Mouse (Mus musculus) MEL (cell line): Measurements from ENCODE around the gene Rnf130. TPM values are rescaled to one million over a fixed set of nuclear protein-coding genes. Genes with fewer than 3 reads are reported as not detected.

Source experiments
- DNase-seq: peaks from one replicate; pipeline ENCODE4 v3.0.0; 2011; ENCODE audit warnings: low read depth, low spot score
- H3K27ac ChIP-seq: 2 replicates; pipeline ENCODE4 v1.5.1; 2012; ENCODE audit warnings: low read depth, mild to moderate bottlenecking, control low read depth, low read length, moderate library complexity; ENCODE audit not compliant: control insufficient read depth
- H3K27me3 ChIP-seq, 2 experiments: fragments of 150-350 bp in 1 of 2; sonication (generic) in 1 of 2; 2 replicates each; pipeline ENCODE4 v1.6.1; 2012; ENCODE audit warnings: low read length in 2 of 2, mild to moderate bottlenecking in 2 of 2, improper control_type of control experiment in 1 of 2, moderate library complexity in 1 of 2; ENCODE audit not compliant: insufficient read depth in 2 of 2, control insufficient read depth in 1 of 2
- H3K36me3 ChIP-seq, 2 experiments: 2 replicates each; pipeline ENCODE4 v1.6.1; 2012 to 2014; ENCODE audit warnings: low read length in 2 of 2, improper control_type of control experiment in 1 of 2, inconsistent platforms in 1 of 2, mild to moderate bottlenecking in 1 of 2; ENCODE audit not compliant: insufficient read depth in 2 of 2, control insufficient read depth in 1 of 2
- H3K4me1 ChIP-seq, 2 experiments: fragments of 150-350 bp in 1 of 2; sonication (generic) in 1 of 2; 2 replicates each; pipeline ENCODE4 v1.6.1; 2012; ENCODE audit warnings: low read length in 2 of 2, improper control_type of control experiment in 1 of 2, mild to moderate bottlenecking in 1 of 2; ENCODE audit not compliant: insufficient read depth in 2 of 2, control insufficient read depth in 1 of 2
- H3K4me3 ChIP-seq, 2 experiments: fragments of 150-350 bp in 1 of 2; sonication (generic) in 1 of 2; 2 replicates each; pipeline ENCODE4 v1.5.1; 2012; ENCODE audit warnings: low read depth in 2 of 2, low read length in 2 of 2, mild to moderate bottlenecking in 2 of 2, moderate library complexity in 2 of 2, control low read depth in 1 of 2, improper control_type of control experiment in 1 of 2; ENCODE audit not compliant: control insufficient read depth in 1 of 2, insufficient read depth in 1 of 2
- H3K79me2 ChIP-seq: 2 replicates; pipeline ENCODE4 v1.6.1; 2012; ENCODE audit warnings: mild to moderate bottlenecking, low read length, moderate library complexity; ENCODE audit not compliant: control insufficient read depth, poor library complexity, insufficient read depth
- H3K9ac ChIP-seq: 2 replicates; pipeline ENCODE4 v1.6.1; 2012; ENCODE audit warnings: low read depth, mild to moderate bottlenecking, control low read depth, low read length, moderate library complexity; ENCODE audit not compliant: control insufficient read depth, poor library complexity, severe bottlenecking
- H3K9me3 ChIP-seq: fragments of 150-350 bp; sonication (generic); replicated peaks from 2 replicates; pipeline ENCODE4 v1.6.1; 2012; ENCODE audit warnings: mild to moderate bottlenecking, low read length, improper control_type of control experiment, moderate library complexity; ENCODE audit not compliant: insufficient read depth
- BHLHE40 ChIP-seq: IDR thresholded peaks from 2 replicates; pipeline ENCODE4 v1.6.1; 2012; ENCODE audit warnings: low read depth, mild to moderate bottlenecking, inconsistent platforms, low read length, improper control_type of control experiment, borderline replicate concordance
- CHD1 ChIP-seq: IDR thresholded peaks from 2 replicates; pipeline ENCODE4 v1.6.1; 2012; ENCODE audit warnings: low read depth, mild to moderate bottlenecking, inconsistent platforms, low read length, improper control_type of control experiment
- CHD2 ChIP-seq: IDR thresholded peaks from 2 replicates; pipeline ENCODE4 v1.6.1; 2011; ENCODE audit warnings: low read length, improper control_type of control experiment
- CTCF ChIP-seq, 3 experiments: IDR thresholded peaks in 2 of 3; conservative IDR thresholded peaks in 1 of 3; 2 replicates each; pipeline ENCODE4 v1.5.1; 2011 to 2012; ENCODE audit warnings: low read length in 3 of 3, low read depth in 2 of 3, mild to moderate bottlenecking in 2 of 3, improper control_type of control experiment in 1 of 3, inconsistent platforms in 1 of 3, mixed read lengths in 1 of 3, moderate library complexity in 1 of 3; ENCODE audit not compliant: control insufficient read depth in 1 of 3, insufficient read depth in 1 of 3, poor library complexity in 1 of 3, severe bottlenecking in 1 of 3
- ELF1 ChIP-seq: IDR thresholded peaks from 2 replicates; pipeline ENCODE4 v1.6.1; 2014; ENCODE audit warnings: low read depth, mild to moderate bottlenecking, inconsistent platforms, low read length, improper control_type of control experiment, moderate library complexity
- EP300 ChIP-seq, 2 experiments: IDR thresholded peaks; 2 replicates each; pipeline ENCODE4 v1.6.1; 2011; ENCODE audit warnings: improper control_type of control experiment in 2 of 2, low read length in 2 of 2, low read depth in 1 of 2, mild to moderate bottlenecking in 1 of 2
- ETS1 ChIP-seq: IDR thresholded peaks from 2 replicates; pipeline ENCODE4 v1.6.1; 2012; ENCODE audit warnings: low read depth, mild to moderate bottlenecking, inconsistent platforms, low read length, improper control_type of control experiment, moderate library complexity
- GABPA ChIP-seq: IDR thresholded peaks from 2 replicates; pipeline ENCODE4 v1.6.1; 2012; ENCODE audit warnings: low read depth, mild to moderate bottlenecking, inconsistent platforms, low read length, improper control_type of control experiment, moderate library complexity
- GATA1 ChIP-seq: IDR thresholded peaks from 2 replicates; pipeline ENCODE4 v1.6.1; 2011; ENCODE audit warnings: low read depth, low read length, improper control_type of control experiment
- HCFC1 ChIP-seq: IDR thresholded peaks from 2 replicates; pipeline ENCODE4 v1.6.1; 2012; ENCODE audit warnings: low read depth, mild to moderate bottlenecking, inconsistent platforms, low read length, improper control_type of control experiment, moderate library complexity
- JUND ChIP-seq: IDR thresholded peaks from 2 replicates; pipeline ENCODE4 v1.6.1; 2011; ENCODE audit warnings: low read depth, mild to moderate bottlenecking, improper control_type of control experiment, low read length
- KAT2A ChIP-seq: conservative IDR thresholded peaks from 2 replicates; pipeline ENCODE4 v1.6.1; 2012; ENCODE audit warnings: low read depth, low read length, improper control_type of control experiment, inconsistent platforms
- MAFK ChIP-seq: IDR thresholded peaks from 2 replicates; pipeline ENCODE4 v1.6.1; 2011; ENCODE audit warnings: low read depth, mild to moderate bottlenecking, low read length, improper control_type of control experiment, borderline replicate concordance
- MAZ ChIP-seq: IDR thresholded peaks from 2 replicates; pipeline ENCODE4 v1.6.1; 2012; ENCODE audit warnings: low read depth, mild to moderate bottlenecking, inconsistent platforms, low read length, improper control_type of control experiment
- MYB ChIP-seq: IDR thresholded peaks from 2 replicates; pipeline ENCODE4 v1.6.1; 2011; ENCODE audit warnings: mild to moderate bottlenecking, low read depth, low read length, improper control_type of control experiment
- MYC ChIP-seq: IDR thresholded peaks from 2 replicates; pipeline ENCODE4 v1.6.1; 2011; ENCODE audit warnings: low read depth, mild to moderate bottlenecking, low read length, improper control_type of control experiment, moderate library complexity
- NELFE ChIP-seq: IDR thresholded peaks from 2 replicates; pipeline ENCODE4 v1.6.1; 2011; ENCODE audit warnings: low read depth, low read length, improper control_type of control experiment
- POLR2A ChIP-seq, 2 experiments: IDR thresholded peaks; 2 replicates each; pipeline ENCODE4 v1.6.1; 2011 to 2012; ENCODE audit warnings: low read length in 2 of 2, mild to moderate bottlenecking in 2 of 2, control low read depth in 1 of 2, improper control_type of control experiment in 1 of 2, low read depth in 1 of 2, moderate library complexity in 1 of 2; ENCODE audit not compliant: control insufficient read depth in 1 of 2, insufficient read depth in 1 of 2, poor library complexity in 1 of 2
- POLR2AphosphoS5 ChIP-seq: IDR thresholded peaks from 2 replicates; pipeline ENCODE4 v1.6.1; 2012; ENCODE audit warnings: low read depth, borderline replicate concordance, mild to moderate bottlenecking, inconsistent platforms, low read length, moderate library complexity, mixed read lengths
- RCOR1 ChIP-seq: IDR thresholded peaks from 2 replicates; pipeline ENCODE4 v1.6.1; 2012; ENCODE audit warnings: low read depth, mild to moderate bottlenecking, inconsistent platforms, low read length, improper control_type of control experiment
- SMC3 ChIP-seq: IDR thresholded peaks from 2 replicates; pipeline ENCODE4 v1.6.1; 2011; ENCODE audit warnings: low read depth, low read length, improper control_type of control experiment
- TAL1 ChIP-seq: IDR thresholded peaks from 2 replicates; pipeline ENCODE4 v1.6.1; 2012; ENCODE audit warnings: mild to moderate bottlenecking, inconsistent platforms, low read length, moderate library complexity, mixed read lengths
- TBP ChIP-seq: IDR thresholded peaks from 2 replicates; pipeline ENCODE4 v1.8.0; 2011; ENCODE audit warnings: low read depth, low read length, improper control_type of control experiment
- TCF12 ChIP-seq: IDR thresholded peaks from 2 replicates; pipeline ENCODE4 v1.6.1; 2014; ENCODE audit warnings: low read depth, mild to moderate bottlenecking, inconsistent platforms, low read length, improper control_type of control experiment, moderate library complexity
- USF1 ChIP-seq: IDR thresholded peaks from 2 replicates; pipeline ENCODE4 v1.6.1; 2014; ENCODE audit warnings: low read depth, mild to moderate bottlenecking, inconsistent platforms, low read length, improper control_type of control experiment, moderate library complexity
- ZKSCAN1 ChIP-seq: IDR thresholded peaks from 2 replicates; pipeline ENCODE4 v1.6.1; 2012; ENCODE audit warnings: low read depth, mild to moderate bottlenecking, inconsistent platforms, low read length, improper control_type of control experiment, moderate library complexity
- ZMIZ1 ChIP-seq: IDR thresholded peaks from 2 replicates; pipeline ENCODE4 v1.6.1; 2012; ENCODE audit warnings: low read depth, mild to moderate bottlenecking, inconsistent platforms, low read length, improper control_type of control experiment, moderate library complexity
- ZNF384 ChIP-seq: IDR thresholded peaks from 2 replicates; pipeline ENCODE4 v1.6.1; 2012; ENCODE audit warnings: low read depth, mild to moderate bottlenecking, inconsistent platforms, low read length, improper control_type of control experiment
- polyA plus RNA-seq, 2 experiments: library from polyadenylated mRNA; stranded (reverse) in 1 of 2; unstranded in 1 of 2; fragments of >175 nt in 1 of 2; fragments of >200 nt in 1 of 2; gene quantifications; 2 replicates each; pipeline versions ENCODE4 v1.2.1 to v1.2.4; 2012; ENCODE audit warnings: low replicate concordance in 2 of 2, low read depth in 1 of 2; ENCODE audit not compliant: insufficient read length in 2 of 2, insufficient read depth in 1 of 2, missing spikeins in 1 of 2
- total RNA-seq: library from RNA; depleted of rRNA; stranded (reverse); fragments of 300-350 nt; gene quantifications from 2 replicates; pipeline ENCODE4 v1.2.3, GENCODE M21; 2012

Rnf130 gene
- total and polyA plus RNA-seq, 3 experiments, result 59.5 to 507 (median 78.2) TPM

- no peak for TF ChIP-seq TBP
- TF ChIP-seq HCFC1, result no peak
- TF ChIP-seq MYB, result no peak
- peak; percentile 93 to 99 (median 96) for TF ChIP-seq CTCF (IDR thresholded peaks at IDR 0.05 in 2 of 3, conservative IDR thresholded peaks at IDR 0.05 in 1 of 3; ENCODE audit: control insufficient read depth in 1 of 3, insufficient read depth in 1 of 3, low read depth in 2 of 3, low read length in 3 of 3, poor library complexity in 1 of 3, severe bottlenecking in 1 of 3)
- TF ChIP-seq MYC, result peak; percentile 98
- TF ChIP-seq CHD1, result no peak
- no peak for TF ChIP-seq POLR2AphosphoS5
- TF ChIP-seq EP300 (IDR thresholded peaks at IDR 0.05; ENCODE audit: low read depth in 1 of 2, low read length in 2 of 2), result no peak
- no peak for TF ChIP-seq MAFK
- no peak for TF ChIP-seq ELF1
- TF ChIP-seq ETS1, result no peak
- TF ChIP-seq MAZ, result peak; percentile 49; the same call in 1 of the 2 replicates
- no peak for TF ChIP-seq GATA1
- TF ChIP-seq GABPA, result no peak
- no peak for TF ChIP-seq CHD2
- no peak for TF ChIP-seq POLR2A (IDR thresholded peaks at IDR 0.05; ENCODE audit: control insufficient read depth in 1 of 2, insufficient read depth in 1 of 2, low read depth in 1 of 2, low read length in 2 of 2, poor library complexity in 1 of 2)
- TF ChIP-seq BHLHE40, result no peak
Measured at GRCm38 (mm10) chr11:50114329-50114728, 89.2 kb downstream of the Rnf130 start (continued).

- H3K36me3 ChIP-seq, result no peaks in the 10 kb centered on the region
- no peaks in the 10 kb centered on the region for H3K4me1 ChIP-seq
- no peak for DNase-seq
- no peaks in the 10 kb centered on the region for H3K79me2 ChIP-seq
- H3K4me3 ChIP-seq, result no peak overlapping the region
- no peak overlapping the region for H3K9ac ChIP-seq
- H3K27me3 ChIP-seq, result no peaks in the 10 kb centered on the region
- H3K27ac ChIP-seq, result no peak overlapping the region
- TF ChIP-seq NELFE (no peak), USF1 (no peak), SMC3 (no peak), ZMIZ1 (no peak), MYC (no peak), ZKSCAN1 (no peak), CTCF (IDR thresholded peaks at IDR 0.05 in 2 of 3, conservative IDR thresholded peaks at IDR 0.05 in 1 of 3; ENCODE audit: control insufficient read depth in 1 of 3, insufficient read depth in 1 of 3, low read depth in 2 of 3, low read length in 3 of 3, poor library complexity in 1 of 3, severe bottlenecking in 1 of 3) (no peak), TAL1 (no peak), TCF12 (no peak), GABPA (no peak), ZNF384 (no peak), POLR2A (IDR thresholded peaks at IDR 0.05; ENCODE audit: control insufficient read depth in 1 of 2, insufficient read depth in 1 of 2, low read depth in 1 of 2, low read length in 2 of 2, poor library complexity in 1 of 2) (no peak), RCOR1 (no peak), ETS1 (no peak), POLR2AphosphoS5 (no peak), KAT2A (no peak), JUND (no peak)
- H3K9me3 ChIP-seq, result no peaks in the 10 kb centered on the region
Measured at GRCm38 (mm10) chr11:50122631-50123081, 97.5 kb downstream of the Rnf130 start.
